Mouse (Mus musculus): ENCODE data around the gene Myh6. TPM values are rescaled to one million over a fixed set of nuclear protein-coding genes. Genes with fewer than 3 reads are reported as not detected.
"Not testable (repeated sequence)": the region's sequence is repeated elsewhere in the genome, so short reads cannot be mapped to it uniquely, and the experiment has no call there.

Gene Myh6
- polyA plus RNA-seq, 1 experiment from 2014 or later: 4.7 TPM

DNA sequence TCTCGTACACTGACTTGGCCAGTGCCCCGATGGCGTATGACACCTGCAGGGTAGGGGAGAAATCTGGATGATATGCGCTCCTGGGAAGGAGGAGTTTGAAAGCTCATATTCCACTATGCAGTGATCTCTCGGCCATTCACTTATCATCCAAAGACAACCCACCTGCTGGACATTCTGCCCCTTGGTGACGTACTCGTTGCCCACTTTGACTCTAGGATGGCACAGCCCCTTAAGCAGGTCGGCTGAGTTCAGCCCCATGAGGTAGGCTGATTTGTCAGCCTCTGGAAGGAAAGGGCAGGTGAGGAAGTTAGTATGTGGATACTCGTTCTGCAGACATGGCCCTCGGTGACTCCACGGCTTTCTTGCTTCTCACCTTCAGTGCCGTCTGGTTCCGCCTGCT lies 22.2 kb upstream of the Myh6 start:
- H3K4me1 ChIP-seq (ENCODE audit: control insufficient read depth, insufficient read depth, low read length): no peaks in the 10 kb centered on the region
- H3K27me3 ChIP-seq (ENCODE audit: control insufficient read depth, insufficient read depth, low read length): no peaks in the 10 kb centered on the region
- ATAC-seq (ENCODE audit: insufficient read depth, low FRiP score, low TSS enrichment) (no peak), DNase-seq (ENCODE audit: low spot score) (no peak)
- H3K9me3 ChIP-seq (ENCODE audit: control insufficient read depth, low read length): no peaks in the 10 kb centered on the region
- no peaks in the 10 kb centered on the region for H3K36me3 ChIP-seq (ENCODE audit: control insufficient read depth, insufficient read depth, low read length)
- H3K4me2 ChIP-seq (ENCODE audit: low read depth): no peak overlapping the region
- H3K4me3 ChIP-seq (ENCODE audit: low read depth, low read length): no peak overlapping the region
- WGBS: 90% methylated on average over 13 of the region's 13 CpGs
- H3K27ac ChIP-seq (ENCODE audit: low read depth, low read length): no peak overlapping the region
- no peak overlapping the region for H3K9ac ChIP-seq (ENCODE audit: low read length)

DNA sequence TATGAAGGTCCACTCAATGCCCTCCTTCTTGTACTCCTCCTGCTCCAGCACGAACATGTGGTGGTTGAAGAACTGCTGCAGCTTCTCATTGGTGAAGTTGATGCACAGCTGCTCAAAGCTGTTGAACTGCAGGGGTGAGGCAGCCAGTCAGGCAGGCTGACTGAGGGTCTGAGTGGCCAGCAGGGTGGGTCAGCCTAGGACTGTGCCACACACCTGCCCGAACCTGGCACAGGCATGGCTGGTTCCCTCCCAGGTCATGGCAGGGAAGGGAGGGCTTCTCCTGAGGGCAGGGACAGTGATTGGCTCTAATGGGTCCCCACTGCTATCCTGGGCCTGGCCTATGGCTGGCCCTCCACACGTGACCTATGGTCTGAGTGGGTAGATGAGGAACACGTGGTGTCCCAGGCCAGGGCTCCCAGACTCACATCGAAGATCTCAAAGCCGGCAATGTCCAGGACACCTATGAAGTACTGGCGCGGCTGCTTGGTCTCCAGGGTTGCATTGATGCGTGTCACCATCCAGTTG lies 21.7 kb upstream of the Myh6 start:
- DNase-seq (ENCODE audit: low spot score); H3K9me3 ChIP-seq (ENCODE audit: control insufficient read depth, low read length); H3K27ac ChIP-seq (ENCODE audit: low read depth, low read length); H3K4me2 ChIP-seq (ENCODE audit: low read depth); H3K27me3 ChIP-seq (ENCODE audit: control insufficient read depth, insufficient read depth, low read length); ATAC-seq (ENCODE audit: insufficient read depth, low FRiP score, low TSS enrichment); H3K36me3 ChIP-seq (ENCODE audit: control insufficient read depth, insufficient read depth, low read length); H3K9ac ChIP-seq (ENCODE audit: low read length); H3K4me3 ChIP-seq (ENCODE audit: low read depth, low read length); H3K4me1 ChIP-seq (ENCODE audit: control insufficient read depth, insufficient read depth, low read length): not testable (repeated sequence)
- WGBS: 88% methylated on average over 9 of the region's 9 CpGs

- no peak for ATAC-seq (ENCODE audit: insufficient read depth, low FRiP score, low TSS enrichment)
- Histone ChIP-seq H3K4me1 (ENCODE audit: control insufficient read depth, insufficient read depth, low read length) (no peaks in the 10 kb centered on the region), H3K27ac (ENCODE audit: low read depth, low read length) (no peak overlapping the region), H3K4me2 (ENCODE audit: low read depth) (no peak overlapping the region), H3K9ac (ENCODE audit: low read length) (no peak overlapping the region), H3K27me3 (ENCODE audit: control insufficient read depth, insufficient read depth, low read length) (no peaks in the 10 kb centered on the region), H3K9me3 (ENCODE audit: control insufficient read depth, low read length) (no peaks in the 10 kb centered on the region), H3K4me3 (ENCODE audit: low read depth, low read length) (no peak overlapping the region), H3K36me3 (ENCODE audit: control insufficient read depth, insufficient read depth, low read length) (no peaks in the 10 kb centered on the region)
- no peak for DNase-seq (ENCODE audit: low spot score)
- WGBS: 93% methylated on average over 7 of the region's 7 CpGs
Observed at GRCm38 (mm10) chr14:54981934-54982333, 15.2 kb upstream of the Myh6 start.

DNA sequence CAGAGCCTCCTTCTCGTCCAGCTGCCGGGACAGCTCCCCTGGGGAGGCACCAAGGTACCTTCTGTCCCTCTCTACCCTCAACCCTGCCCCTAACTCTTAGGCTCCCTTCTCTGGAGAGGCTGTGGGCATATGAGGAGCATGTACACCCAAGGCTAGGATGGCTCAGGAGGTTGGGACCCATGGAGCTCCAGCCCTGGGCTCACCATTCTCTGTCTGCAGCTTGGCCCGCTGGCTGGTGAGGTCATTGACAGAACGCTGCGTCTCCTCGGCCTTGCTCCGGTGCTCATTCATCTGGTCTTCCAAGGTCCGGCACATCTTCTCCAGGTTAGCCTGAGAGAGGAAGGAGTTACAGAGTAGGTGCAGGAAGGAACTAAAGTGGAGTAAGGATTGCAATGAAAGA lies 11.9 kb upstream of the Myh6 start:
- ATAC-seq (ENCODE audit: insufficient read depth, low FRiP score, low TSS enrichment) (no peak), DNase-seq (ENCODE audit: low spot score) (no peak)
- WGBS: 90% methylated on average over 8 of the region's 8 CpGs
- H3K27ac ChIP-seq (ENCODE audit: low read depth, low read length): no peak overlapping the region
- no peaks in the 10 kb centered on the region for H3K36me3 ChIP-seq (ENCODE audit: control insufficient read depth, insufficient read depth, low read length)
- H3K4me2 ChIP-seq (ENCODE audit: low read depth): no peak overlapping the region
- H3K4me1 ChIP-seq (ENCODE audit: control insufficient read depth, insufficient read depth, low read length): no peaks in the 10 kb centered on the region
- H3K9me3 ChIP-seq (ENCODE audit: control insufficient read depth, low read length): no peaks in the 10 kb centered on the region
- H3K9ac ChIP-seq (ENCODE audit: low read length): no peak overlapping the region
- H3K4me3 ChIP-seq (ENCODE audit: low read depth, low read length): no peak overlapping the region
- no peaks in the 10 kb centered on the region for H3K27me3 ChIP-seq (ENCODE audit: control insufficient read depth, insufficient read depth, low read length)

- Histone ChIP-seq H3K27ac (ENCODE audit: low read depth, low read length) (no peak within 1 kb of the TSS), H3K27me3 (ENCODE audit: control insufficient read depth, insufficient read depth, low read length) (no peaks in the 10 kb centered on the region), H3K4me3 (ENCODE audit: low read depth, low read length) (no peak within 1 kb of the TSS), H3K4me1 (ENCODE audit: control insufficient read depth, insufficient read depth, low read length) (no peaks in the 10 kb centered on the region), H3K36me3 (ENCODE audit: control insufficient read depth, insufficient read depth, low read length) (no peaks in the 10 kb centered on the region), H3K9ac (ENCODE audit: low read length) (no peak within 1 kb of the TSS), H3K9me3 (ENCODE audit: control insufficient read depth, low read length) (no peaks in the 10 kb centered on the region), H3K4me2 (ENCODE audit: low read depth) (no peak within 1 kb of the TSS)
- ATAC-seq (ENCODE audit: insufficient read depth, low FRiP score, low TSS enrichment) (no peak), DNase-seq (ENCODE audit: low spot score) (no peak)
- 65% methylated on average over 1 of the region's 1 CpGs for WGBS
Observed at GRCm38 (mm10) chr14:54976633-54977032, 9.9 kb upstream of the Myh6 start, which contains the start of gene Gm17428. Gene Gm17428, plus strand, starts transcription at chr14:54976933.

DNA sequence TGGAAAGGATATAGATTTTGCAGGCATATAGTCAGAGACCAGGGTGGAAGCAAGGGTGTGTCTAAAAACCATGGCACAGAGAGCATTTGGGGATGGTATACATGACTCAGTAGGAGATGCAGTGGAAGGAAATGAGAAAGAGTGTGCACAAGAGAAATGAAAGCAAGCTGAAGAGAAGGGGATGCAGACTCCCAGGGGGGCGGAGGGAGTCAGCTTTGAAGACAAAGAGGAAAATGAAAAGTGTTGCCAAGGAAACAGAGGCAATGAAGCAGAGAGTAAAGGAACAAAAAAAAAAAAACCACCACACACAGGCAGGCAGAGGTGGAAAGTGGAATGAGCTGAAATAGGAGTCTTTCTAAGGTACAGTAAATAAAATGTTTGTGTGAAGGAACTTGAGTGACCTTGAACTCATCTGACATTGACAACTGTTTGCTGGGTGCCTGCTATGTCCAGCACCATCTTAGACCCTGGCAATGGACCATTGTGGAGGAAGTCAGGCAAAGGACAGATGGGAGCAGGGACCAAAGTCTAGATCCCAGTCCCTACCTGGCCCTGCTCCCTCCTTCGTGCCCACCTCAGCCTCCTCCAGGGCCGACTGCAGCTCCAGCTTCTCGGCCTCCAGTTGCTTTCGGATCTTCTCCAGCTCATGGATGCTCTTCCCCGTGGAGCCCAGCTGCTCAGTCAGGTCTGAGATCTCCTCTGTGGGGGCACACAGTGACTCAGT lies 7.5 kb upstream of the Myh6 start:
- no peak for ATAC-seq (ENCODE audit: insufficient read depth, low FRiP score, low TSS enrichment)
- H3K27ac ChIP-seq (ENCODE audit: low read depth, low read length): no peak overlapping the region
- no peaks in the 10 kb centered on the region for H3K27me3 ChIP-seq (ENCODE audit: control insufficient read depth, insufficient read depth, low read length)
- DNase-seq (ENCODE audit: low spot score): peak; percentile 29
- 82% methylated on average over 6 of the region's 6 CpGs for WGBS
- H3K4me2 ChIP-seq (ENCODE audit: low read depth): no peak overlapping the region
- no peak overlapping the region for H3K4me3 ChIP-seq (ENCODE audit: low read depth, low read length)
- H3K9ac ChIP-seq (ENCODE audit: low read length): no peak overlapping the region
- no peaks in the 10 kb centered on the region for H3K36me3 ChIP-seq (ENCODE audit: control insufficient read depth, insufficient read depth, low read length)
- H3K4me1 ChIP-seq (ENCODE audit: control insufficient read depth, insufficient read depth, low read length): no peaks in the 10 kb centered on the region
- H3K9me3 ChIP-seq (ENCODE audit: control insufficient read depth, low read length): no peaks in the 10 kb centered on the region

- H3K9me3 ChIP-seq (ENCODE audit: control insufficient read depth, low read length); H3K4me2 ChIP-seq (ENCODE audit: low read depth); H3K9ac ChIP-seq (ENCODE audit: low read length); DNase-seq (ENCODE audit: low spot score); H3K4me3 ChIP-seq (ENCODE audit: low read depth, low read length); H3K27me3 ChIP-seq (ENCODE audit: control insufficient read depth, insufficient read depth, low read length); ATAC-seq (ENCODE audit: insufficient read depth, low FRiP score, low TSS enrichment); H3K36me3 ChIP-seq (ENCODE audit: control insufficient read depth, insufficient read depth, low read length); H3K4me1 ChIP-seq (ENCODE audit: control insufficient read depth, insufficient read depth, low read length); H3K27ac ChIP-seq (ENCODE audit: low read depth, low read length): not testable (repeated sequence)
- WGBS: 93% methylated on average over 6 of the region's 11 CpGs
Observed at GRCm38 (mm10) chr14:54972786-54973185, 6.1 kb upstream of the Myh6 start.

DNA sequence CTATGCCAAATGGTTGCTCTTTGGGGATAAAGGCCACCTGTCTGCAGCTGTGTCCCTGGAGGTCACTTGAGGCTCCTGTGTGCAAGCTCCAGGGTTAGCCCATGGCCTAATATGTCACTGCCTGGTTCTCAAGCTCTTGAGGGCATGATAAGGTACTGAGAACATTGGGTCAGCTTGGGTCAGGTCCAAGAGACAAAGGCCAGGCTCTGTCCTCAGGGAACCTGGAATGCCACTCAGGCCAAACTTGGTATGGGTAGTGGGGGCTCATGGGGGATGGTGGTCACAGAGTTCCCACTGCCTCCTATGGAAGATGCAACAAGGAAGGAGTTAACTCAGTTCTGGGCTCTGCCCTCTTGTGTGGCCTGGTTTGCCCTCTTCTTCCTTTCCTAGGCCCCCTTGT lies 1.6 kb upstream of the Myh6 start:
- H3K9me3 ChIP-seq (ENCODE audit: control insufficient read depth, low read length): no peaks in the 10 kb centered on the region
- no peaks in the 10 kb centered on the region for H3K4me1 ChIP-seq (ENCODE audit: control insufficient read depth, insufficient read depth, low read length)
- DNase-seq (ENCODE audit: low spot score) (no peak), ATAC-seq (ENCODE audit: insufficient read depth, low FRiP score, low TSS enrichment) (no peak)
- H3K9ac ChIP-seq (ENCODE audit: low read length): no peak overlapping the region
- H3K27ac ChIP-seq (ENCODE audit: low read depth, low read length): no peak overlapping the region
- H3K36me3 ChIP-seq (ENCODE audit: control insufficient read depth, insufficient read depth, low read length): no peaks in the 10 kb centered on the region
- no peaks in the 10 kb centered on the region for H3K27me3 ChIP-seq (ENCODE audit: control insufficient read depth, insufficient read depth, low read length)
- H3K4me2 ChIP-seq (ENCODE audit: low read depth): no peak overlapping the region
- no peak overlapping the region for H3K4me3 ChIP-seq (ENCODE audit: low read depth, low read length)

DNA sequence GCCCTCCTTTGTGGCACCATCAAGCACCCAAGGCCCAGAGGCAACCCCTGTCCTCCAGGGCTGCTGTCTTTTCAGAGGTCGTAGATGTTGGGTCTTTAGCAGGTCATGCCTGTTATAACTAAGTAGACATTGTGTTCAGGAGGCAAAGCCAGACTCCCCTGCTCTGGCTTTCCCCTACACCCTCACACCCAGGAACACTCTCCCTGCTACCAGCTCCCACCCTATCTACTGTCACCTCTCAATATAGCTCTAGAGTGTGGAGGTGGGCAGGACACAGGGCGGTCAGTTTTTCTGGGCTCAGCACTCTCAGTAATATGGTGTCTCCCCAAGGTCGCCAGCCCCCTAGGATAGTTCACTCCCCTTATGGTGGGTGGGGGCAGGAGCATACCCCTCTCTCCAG lies 1.1 kb upstream of the Myh6 start:
- no peak overlapping the region for H3K4me3 ChIP-seq (ENCODE audit: low read depth, low read length)
- DNase-seq (ENCODE audit: low spot score) (no peak), ATAC-seq (ENCODE audit: insufficient read depth, low FRiP score, low TSS enrichment) (no peak)
- WGBS: 82% methylated on average over 3 of the region's 3 CpGs
- no peaks in the 10 kb centered on the region for H3K4me1 ChIP-seq (ENCODE audit: control insufficient read depth, insufficient read depth, low read length)
- H3K27ac ChIP-seq (ENCODE audit: low read depth, low read length): no peak overlapping the region
- no peak overlapping the region for H3K4me2 ChIP-seq (ENCODE audit: low read depth)
- no peaks in the 10 kb centered on the region for H3K36me3 ChIP-seq (ENCODE audit: control insufficient read depth, insufficient read depth, low read length)
- no peaks in the 10 kb centered on the region for H3K27me3 ChIP-seq (ENCODE audit: control insufficient read depth, insufficient read depth, low read length)
- H3K9me3 ChIP-seq (ENCODE audit: control insufficient read depth, low read length): no peaks in the 10 kb centered on the region
- H3K9ac ChIP-seq (ENCODE audit: low read length): no peak overlapping the region
